Mouse (Mus musculus) heart, postnatal 0 days (tissue): ENCODE results near the gene Kptn. TPM values are rescaled to one million over a fixed set of nuclear protein-coding genes. Genes with fewer than 3 reads are reported as not detected.

Experiments
- ATAC-seq: fragments of 200-750 bp; cut with Nextera tagmentation; 2 replicates; pipeline ENCODE4 v1.8.0; 2017; ENCODE audit warnings: low read depth, moderate number of reproducible peaks, moderate library complexity; ENCODE audit not compliant: insufficient read depth
- DNase-seq: peaks from one replicate; pipeline ENCODE4 v3.0.0-alpha.2; 2016; ENCODE audit warnings: low spot score
- H3K27ac ChIP-seq: fragments of 300-500 bp; sonication (generic); 2 replicates; pipeline ENCODE4 v1.5.1; 2014; ENCODE audit warnings: low read depth, mild to moderate bottlenecking
- H3K27me3 ChIP-seq: fragments of 300-500 bp; sonication (generic); 2 replicates; pipeline ENCODE4 v1.6.1; 2014; ENCODE audit warnings: low read length, mixed read lengths; ENCODE audit not compliant: control insufficient read depth, insufficient read depth
- H3K36me3 ChIP-seq: fragments of 300-500 bp; sonication (generic); replicated peaks from 2 replicates; pipeline ENCODE4 v1.6.1; 2014; ENCODE audit warnings: low read length, mixed read lengths; ENCODE audit not compliant: control insufficient read depth, insufficient read depth
- H3K4me1 ChIP-seq: fragments of 300-500 bp; sonication (generic); 2 replicates; pipeline ENCODE4 v1.6.1; 2014; ENCODE audit warnings: antibody characterized with exemption; ENCODE audit not compliant: control insufficient read depth, insufficient read depth
- H3K4me2 ChIP-seq: fragments of 300-500 bp; sonication (generic); 2 replicates; pipeline ENCODE4 v1.6.1; 2014; ENCODE audit warnings: low read depth, mild to moderate bottlenecking, low read length, moderate library complexity
- H3K4me3 ChIP-seq: fragments of 300-500 bp; sonication (generic); 2 replicates; pipeline ENCODE4 v1.5.1; 2014; ENCODE audit warnings: low read depth, low read length
- H3K9ac ChIP-seq: fragments of 300-500 bp; sonication (generic); replicated peaks from 2 replicates; pipeline ENCODE4 v1.6.1; 2014; ENCODE audit warnings: low read depth, low read length, mixed read lengths
- H3K9me3 ChIP-seq: fragments of 300-500 bp; sonication (generic); replicated peaks from 2 replicates; pipeline ENCODE4 v1.6.1; 2016; ENCODE audit warnings: low read length; ENCODE audit not compliant: control insufficient read depth
- CTCF ChIP-seq: IDR thresholded peaks from 2 replicates; pipeline ENCODE4 v1.5.1; 2016; ENCODE audit warnings: antibody characterized with exemption, control low read depth, low read depth
- EP300 ChIP-seq: IDR thresholded peaks from 2 replicates; pipeline ENCODE4 v1.6.1; 2016; ENCODE audit warnings: antibody characterized with exemption, low read depth
- WGBS: fragments of 180-500 bp; shearing (Covaris S2); extraction: QIAGEN DNeasy Blood & Tissue Kit; methylation state at CpG from one replicate; pipeline ENCODE4 v1.1.7; 2014; 5-methylcytosine and 5-hydroxymethylcytosine counted together
- polyA plus RNA-seq: library from polyadenylated mRNA; unstranded; fragments of >200 nt; fragmentation: Nextera tagmentation; extraction: Ambion mirVana; gene quantifications from 2 replicates; pipeline ENCODE4 v1.2.1, GENCODE M21; 2015
- total RNA-seq: library from RNA; depleted of rRNA; stranded (reverse); fragments of >200 nt; gene quantifications from 2 replicates; pipeline ENCODE4 v1.2.3, GENCODE M21; 2014; ENCODE audit warnings: low replicate concordance

Gene Kptn
- total and polyA plus RNA-seq, 2 experiments from 2014 or later, result 26.2 to 40.1 TPM

GRCm38 (mm10) chr7:16110158-16110557 lies 9.5 kb upstream of the Kptn start:
- Histone ChIP-seq H3K9me3 (no peaks in the 10 kb centered on the region), H3K36me3 (peaks cover 80% of the 10 kb centered on the region), H3K27me3 (no peaks in the 10 kb centered on the region), H3K27ac (no peak overlapping the region), H3K4me1 (no peaks in the 10 kb centered on the region), H3K9ac (no peak overlapping the region), H3K4me2 (no peak overlapping the region), H3K4me3 (no peak overlapping the region)
- WGBS, result 91% methylated on average over 8 of the region's 8 CpGs
- DNase-seq (no peak), ATAC-seq (no peak)
- TF ChIP-seq CTCF (no peak), EP300 (no peak)

GRCm38 (mm10) chr7:16111284-16112090 lies 8.2 kb upstream of the Kptn start:
- WGBS, result 84% methylated on average over 7 of the region's 7 CpGs
- H3K27me3 ChIP-seq, result no peaks in the 10 kb centered on the region
- H3K9ac ChIP-seq, result no peak overlapping the region
- no peak overlapping the region for H3K27ac ChIP-seq
- no peak overlapping the region for H3K4me2 ChIP-seq
- no peak overlapping the region for H3K4me3 ChIP-seq
- no peaks in the 10 kb centered on the region for H3K9me3 ChIP-seq
- no peak for TF ChIP-seq EP300
- TF ChIP-seq CTCF, result no peak
- DNase-seq (no peak), ATAC-seq (no peak)
- H3K4me1 ChIP-seq, result no peaks in the 10 kb centered on the region
- H3K36me3 ChIP-seq, result peaks cover 94% of the 10 kb centered on the region

GRCm38 (mm10) chr7:16116418-16116817 lies 3.3 kb upstream of the Kptn start:
- Histone ChIP-seq H3K9me3 (no peaks in the 10 kb centered on the region), H3K27ac (no peak overlapping the region), H3K27me3 (no peaks in the 10 kb centered on the region), H3K4me3 (no peak overlapping the region), H3K36me3 (peaks cover 63% of the 10 kb centered on the region), H3K4me2 (no peak overlapping the region), H3K4me1 (0 out of 2 replicates have a peak, but pooled peaks cover 4% of the 10 kb centered on the region), H3K9ac (no peak overlapping the region)
- ATAC-seq, result no peak
- 91% methylated on average over 7 of the region's 7 CpGs for WGBS
- TF ChIP-seq CTCF, result no peak
- TF ChIP-seq EP300, result no peak
- DNase-seq, result no peak

GRCm38 (mm10) chr7:16117100-16117499 lies 2.6 kb upstream of the Kptn start:
- DNase-seq (no peak), ATAC-seq (no peak)
- no peaks in the 10 kb centered on the region for H3K9me3 ChIP-seq
- no peak overlapping the region for H3K27ac ChIP-seq
- 79% methylated on average over 3 of the region's 3 CpGs for WGBS
- peaks cover 56% of the 10 kb centered on the region for H3K36me3 ChIP-seq
- H3K9ac ChIP-seq, result no peak overlapping the region
- no peaks in the 10 kb centered on the region for H3K27me3 ChIP-seq
- H3K4me2 ChIP-seq, result no peak overlapping the region
- no peak overlapping the region for H3K4me3 ChIP-seq
- 0 out of 2 replicates have a peak, but pooled peaks cover 4% of the 10 kb centered on the region for H3K4me1 ChIP-seq
- TF ChIP-seq EP300 (no peak), CTCF (no peak)

- H3K9ac ChIP-seq, result peak overlapping the region; percentile 63
- TF ChIP-seq EP300 (no peak), CTCF (no peak)
- WGBS, result 36% methylated on average over 9 of the region's 9 CpGs
- no peak for DNase-seq
- H3K36me3 ChIP-seq, result peaks cover 38% of the 10 kb centered on the region
- H3K27me3 ChIP-seq, result no peaks in the 10 kb centered on the region
- H3K4me1 ChIP-seq, result 0 out of 2 replicates have a peak, but pooled peaks cover 4% of the 10 kb centered on the region
- no peaks in the 10 kb centered on the region for H3K9me3 ChIP-seq
- H3K4me3 ChIP-seq, result peak overlapping the region; percentile 76
- no peak for ATAC-seq
- peak overlapping the region; percentile 64 for H3K4me2 ChIP-seq
- no peak overlapping the region for H3K27ac ChIP-seq
Observed at GRCm38 (mm10) chr7:16120262-16120600, 536 bp downstream of the Kptn start.

GRCm38 (mm10) chr7:16125829-16126228 lies 6.1 kb downstream of the Kptn start:
- ATAC-seq, result no peak
- Histone ChIP-seq H3K9me3 (no peaks in the 10 kb centered on the region), H3K4me2 (no peak overlapping the region), H3K4me3 (no peak overlapping the region), H3K27me3 (no peaks in the 10 kb centered on the region), H3K36me3 (peaks cover 18% of the 10 kb centered on the region; the same call in 1 of the 2 replicates), H3K4me1 (peaks cover 12% of the 10 kb centered on the region; the same call in 1 of the 2 replicates), H3K9ac (no peak overlapping the region), H3K27ac (no peak overlapping the region)
- no peak for DNase-seq
- 73% methylated on average over 9 of the region's 9 CpGs for WGBS
- no peak for TF ChIP-seq CTCF
- no peak for TF ChIP-seq EP300
